Mouse (Mus musculus) forebrain, embryonic 10.5 days (tissue): Measurements from ENCODE around the gene Aldh3b2. TPM values are rescaled to one million over a fixed set of nuclear protein-coding genes. Genes with fewer than 3 reads are reported as not detected.

ENCODE experiments used
- polyA plus RNA-seq: library from polyadenylated mRNA; unstranded; fragments of >200 nt; fragmentation: Nextera tagmentation; extraction: Ambion mirVana; gene quantifications from 2 replicates; pipeline ENCODE4 v1.2.1, GENCODE M21; 2016

The Aldh3b2 gene
- polyA plus RNA-seq, 1 experiment from 2014 or later: 0.37 TPM

Other genes with a start within 250 kb of the Aldh3b2 start
- gene Kmt5b, start 204.9 kb upstream of the Aldh3b2 start, polyA plus RNA-seq: 29.2 and 29.3 TPM in 2 replicates
- gene Chka, start 120.6 kb upstream of the Aldh3b2 start, polyA plus RNA-seq: 52.3 and 54.3 TPM in 2 replicates
- 17.2 and 17.9 TPM in 2 replicates for gene Tcirg1, start 65.2 kb upstream of the Aldh3b2 start, polyA plus RNA-seq
- gene Ndufs8, start 59.6 kb upstream of the Aldh3b2 start, polyA plus RNA-seq: 226 and 228 TPM in 2 replicates
- gene Aldh3b1, start 42.5 kb upstream of the Aldh3b2 start, polyA plus RNA-seq: 0.36 and 0.58 TPM in 2 replicates
- gene Unc93b1, start 37.1 kb upstream of the Aldh3b2 start, polyA plus RNA-seq: 4.6 and 4.9 TPM in 2 replicates
- gene Aldh3b3, start 13.7 kb upstream of the Aldh3b2 start, polyA plus RNA-seq: not detected in 2 replicates
- gene Acy3, start 14.2 kb downstream of the Aldh3b2 start, polyA plus RNA-seq: 1.8 and 2.5 TPM in 2 replicates
- gene Tbx10, start 20.4 kb downstream of the Aldh3b2 start, polyA plus RNA-seq: not detected in 2 replicates
- 24.8 and 30.4 TPM in 2 replicates for gene Nudt8, start 28.3 kb downstream of the Aldh3b2 start, polyA plus RNA-seq
- 2.8 and 3.5 TPM in 2 replicates for gene Gm49405, start 28.3 kb downstream of the Aldh3b2 start, polyA plus RNA-seq
- 3.6 and 4.0 TPM in 2 replicates for gene Doc2g, start 31.0 kb downstream of the Aldh3b2 start, polyA plus RNA-seq
- 208 and 210 TPM in 2 replicates for gene Ndufv1, start 40.5 kb downstream of the Aldh3b2 start, polyA plus RNA-seq
- gene Gstp1, start 65.7 kb downstream of the Aldh3b2 start, polyA plus RNA-seq: 412 and 423 TPM in 2 replicates
- gene Gstp2, start 73.7 kb downstream of the Aldh3b2 start, polyA plus RNA-seq: 0.27 and 0.46 TPM in 2 replicates
- not detected in 2 replicates for gene Gstp3, start 87.2 kb downstream of the Aldh3b2 start, polyA plus RNA-seq
- not detected in 2 replicates for gene Cabp2, start 109.2 kb downstream of the Aldh3b2 start, polyA plus RNA-seq
- gene Cdk2ap2, start 124.9 kb downstream of the Aldh3b2 start, polyA plus RNA-seq: 85.8 and 86.6 TPM in 2 replicates
- 12.1 and 15.8 TPM in 2 replicates for gene Pitpnm1, start 127.7 kb downstream of the Aldh3b2 start, polyA plus RNA-seq
- gene Aip, start 153.5 kb downstream of the Aldh3b2 start, polyA plus RNA-seq: 55.2 and 56.5 TPM in 2 replicates
- gene Gpr152, start 167.5 kb downstream of the Aldh3b2 start, polyA plus RNA-seq: not detected in 2 replicates
- not detected in 2 replicates for gene Cabp4, start 171.7 kb downstream of the Aldh3b2 start, polyA plus RNA-seq
- gene Coro1b, start 176.3 kb downstream of the Aldh3b2 start, polyA plus RNA-seq: 128 and 130 TPM in 2 replicates
- gene Ptprcap, start 181.3 kb downstream of the Aldh3b2 start, polyA plus RNA-seq: 0.71 TPM in 1 of 2 replicates, not detected in the other
- gene Rps6kb2, start 191.0 kb downstream of the Aldh3b2 start, polyA plus RNA-seq: 59.7 TPM in 2 replicates
- 2.5 TPM in 2 replicates for gene Carns1, start 203.2 kb downstream of the Aldh3b2 start, polyA plus RNA-seq
- gene Tbc1d10c, start 219.0 kb downstream of the Aldh3b2 start, polyA plus RNA-seq: 0.43 and 0.47 TPM in 2 replicates
- 998 and 1,002 TPM in 2 replicates for gene Ppp1ca, start 219.7 kb downstream of the Aldh3b2 start, polyA plus RNA-seq
- gene Rad9a, start 229.3 kb downstream of the Aldh3b2 start, polyA plus RNA-seq: 57.4 and 67.1 TPM in 2 replicates
- gene Clcf1, start 241.9 kb downstream of the Aldh3b2 start, polyA plus RNA-seq: 0.86 and 1.1 TPM in 2 replicates
- not detected in 2 replicates for gene AC109138.7, start 242.0 kb downstream of the Aldh3b2 start, polyA plus RNA-seq